Mouse (Mus musculus) liver, postnatal 0 days (tissue): ENCODE data around the gene Dysf.

Experiments used
- CTCF ChIP-seq: sonication (generic); IDR thresholded peaks from 2 replicates; pipeline ENCODE4 v1.5.1; 2016; ENCODE audit warnings: antibody characterized with exemption, low read depth
- EP300 ChIP-seq: IDR thresholded peaks from 2 replicates; pipeline ENCODE4 v1.6.1; 2016; ENCODE audit warnings: antibody characterized with exemption, low read depth, mild to moderate bottlenecking

- no peak for TF ChIP-seq CTCF
- TF ChIP-seq EP300, result no peak
Measured at GRCm38 (mm10) chr6:84106082-84106481, 97.7 kb downstream of the Dysf start.
